Mouse (Mus musculus): ENCODE results near the gene Zfp3.

DNA sequence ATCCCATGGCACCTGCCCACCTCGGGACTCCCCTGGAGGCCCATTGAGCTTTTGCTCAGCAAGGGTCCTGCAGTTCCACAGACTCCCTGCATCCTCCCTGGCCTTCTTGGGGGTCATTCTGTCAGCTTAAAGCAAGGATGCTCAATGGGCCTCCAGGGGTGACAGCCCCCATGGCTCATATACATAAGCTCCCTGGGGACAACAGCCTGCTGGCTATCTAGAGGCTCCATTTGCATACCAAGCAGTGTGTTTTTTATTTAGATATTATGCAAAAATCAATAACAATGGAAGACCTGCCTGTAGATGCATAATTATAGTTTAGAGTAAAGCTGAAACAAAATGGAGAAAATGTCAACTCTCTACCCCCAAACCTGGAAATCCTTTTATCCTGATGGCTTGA, 45.0 kb downstream of the Zfp3 start:
- TF ChIP-seq EP300 (IDR thresholded peaks at IDR 0.05; ENCODE audit: low read depth) (no peak), CTCF (IDR thresholded peaks at IDR 0.05; ENCODE audit: low read depth) (no peak)

Measured in liver, embryonic 14.5 days (tissue).